20 mouse cellular contexts compared by ENCODE assay signal in genomic region chr1:56530801-56531200, GRCm38 (mm10).
DNase-seq lines count a peak whose midpoint lies in the region; ATAC-seq and TF ChIP-seq lines count a peak whose summit lies in the region.
"Had no signal": no experiment of that assay in that cellular context is flagged by ENCODE, and none has a peak within 500 bp of the region (broad histone marks: within the 10 kb centered on the region; RNA-seq: fewer than 3 reads in every experiment).

No protein-coding gene starts in this region.

- no peaks in the 10 kb centered on the region for H3K36me3 ChIP-seq in forebrain, embryonic 14.5 days (ENCODE audit: control insufficient read depth, insufficient read depth, low read length)
- no peaks in the 10 kb centered on the region for H3K36me3 ChIP-seq in forebrain, embryonic 10.5 days (replicated peaks)
- H3K36me3 ChIP-seq: forebrain, embryonic 15.5 days; hindbrain, embryonic 13.5 days had no signal

- no peak overlapping the region for H3K9ac ChIP-seq in forebrain, embryonic 14.5 days (ENCODE audit: low read length)
- H3K9ac ChIP-seq: forebrain, embryonic 15.5 days; hindbrain, embryonic 13.5 days had no signal

- no peak overlapping the region for H3K27ac ChIP-seq in forebrain, embryonic 14.5 days (ENCODE audit: low read depth, low read length)
- H3K27ac ChIP-seq in forebrain, embryonic 10.5 days: no peak overlapping the region
- H3K27ac ChIP-seq: forebrain, embryonic 15.5 days; heart, adult 2 months; hindbrain, embryonic 13.5 days had no signal

- intact Hi-C loops in left cerebral cortex, postnatal 4 days (cut with DNase I): no loop called here
- intact Hi-C loops in left cerebral cortex, postnatal 14 days (cut with DNase I): no loop called here

- no peaks in the 10 kb centered on the region for H3K9me3 ChIP-seq in forebrain, embryonic 14.5 days (replicated peaks; ENCODE audit: control insufficient read depth, low read length)
- no peaks in the 10 kb centered on the region for H3K9me3 ChIP-seq in forebrain, embryonic 10.5 days
- H3K9me3 ChIP-seq: forebrain, embryonic 15.5 days; hindbrain, embryonic 13.5 days had no signal

- TF ChIP-seq POLR2A in brain, embryonic 14.5 days (IDR thresholded peaks at IDR 0.05; ENCODE audit: borderline replicate concordance, extremely low read depth, insufficient read depth, insufficient read length, poor library complexity, severe bottlenecking): no peak

- H3K4me2 ChIP-seq in forebrain, embryonic 14.5 days (ENCODE audit: low read length): no peak overlapping the region
- H3K4me2 ChIP-seq: forebrain, embryonic 15.5 days; heart, embryonic 11.5 days; hindbrain, embryonic 13.5 days had no signal

- no peak overlapping the region for H3K4me3 ChIP-seq in forebrain, embryonic 14.5 days (ENCODE audit: low read depth, low read length)
- H3K4me3 ChIP-seq in forebrain, embryonic 10.5 days: no peak overlapping the region
- H3K4me3 ChIP-seq: forebrain, embryonic 15.5 days; heart, adult 2 months; hindbrain, embryonic 13.5 days had no signal

- H3K27me3 ChIP-seq in forebrain, embryonic 14.5 days (replicated peaks; ENCODE audit: control insufficient read depth, insufficient read depth, low read length): no peaks in the 10 kb centered on the region
- no peaks in the 10 kb centered on the region for H3K27me3 ChIP-seq in forebrain, embryonic 10.5 days (ENCODE audit: poor library complexity, severe bottlenecking)
- H3K27me3 ChIP-seq: forebrain, embryonic 15.5 days; hindbrain, embryonic 13.5 days had no signal

- DNase-seq in cerebellum, postnatal 10 days: peak; percentile 71 to 80
- DNase-seq in cerebellum, adult 11 months: no peak
- DNase-seq in forebrain, embryonic 14.5 days (ENCODE audit: low spot score): peak; percentile 27
- no peak for DNase-seq in forebrain, embryonic 10.5 days (ENCODE audit: extremely low spot score, low spot score)
- DNase-seq in left cerebral cortex, postnatal 4 days: peak; percentile 27
- no peak for DNase-seq in left cerebral cortex, postnatal 14 days (ENCODE audit: low spot score in 2 of 2)
- DNase-seq in brain, embryonic 14.5 days (ENCODE audit: low read depth): peak; percentile 49
- DNase-seq: adrenal gland, adult 8-10 months; adrenal gland, postnatal 25 days; cerebellum, adult 11-12 months; cerebellum, adult 9-10 months; gastrocnemius, postnatal 25 days; heart, adult 2 months had no signal

- 76% methylated on average over 4 of the region's 4 CpGs for WGBS in forebrain, embryonic 14.5 days
- 93% methylated on average over 4 of the region's 4 CpGs for WGBS in forebrain, embryonic 10.5 days

- no peak for ATAC-seq in forebrain, embryonic 14.5 days
- ATAC-seq: activated CD4-positive, CD25-positive, alpha-beta regulatory T cell, adult 4 months; forebrain, embryonic 15.5 days; hindbrain, embryonic 16.5 days; inflammation-experienced regulatory T-cells, adult 6 months; intestine, embryonic 16.5 days had no signal

- no peak for TF ChIP-seq CTCF in brain, embryonic 14.5 days (IDR thresholded peaks at IDR 0.05; ENCODE audit: borderline replicate concordance, extremely low read depth, insufficient read depth, insufficient read length)

- H3K4me1 ChIP-seq in forebrain, embryonic 14.5 days (ENCODE audit: control insufficient read depth, insufficient read depth, low read length): no peaks in the 10 kb centered on the region
- H3K4me1 ChIP-seq in forebrain, embryonic 10.5 days: no peaks in the 10 kb centered on the region
- H3K4me1 ChIP-seq: forebrain, embryonic 15.5 days; hindbrain, embryonic 13.5 days had no signal

Comparison
In these comparisons a context has a peak if more than half of its experiments do, and no peak if none do; other contexts are left out.
1. DNase-seq: peak in cerebellum, postnatal 10 days (2 of 2), forebrain, embryonic 14.5 days (single experiment), left cerebral cortex, postnatal 4 days (single experiment) and brain, embryonic 14.5 days (single experiment); none in cerebellum, adult 11 months (single experiment), forebrain, embryonic 10.5 days (single experiment) and left cerebral cortex, postnatal 14 days (0 of 2).